Mouse (Mus musculus): ENCODE data around the gene Agap2. TPM values are rescaled to one million over a fixed set of nuclear protein-coding genes. Genes with fewer than 3 reads are reported as not detected.
A peak's percentile ranks its signal among the peaks of the same experiment; 100 is the strongest.

Gene Agap2
- 1 to 10 TPM; 5.7 to 6.2 TPM for total RNA-seq (2021)
- long read RNA-seq, experiment 1, partial matches to known transcripts: 1 of 1 reads
- long read RNA-seq, experiment 1, other reads (novel, unspliced or antisense): 0 of 1 reads
- long read RNA-seq, experiment 2, partial matches to known transcripts: 0 of 2 reads
- long read RNA-seq, experiment 2, other reads (novel, unspliced or antisense): 2 of 2 reads

GRCm38 (mm10) chr10:127075080-127075479, at the start of gene Agap2:
Agap2 (plus strand) TSS chr10:127075284.
- no peak for DNase-seq

GRCm38 (mm10) chr10:127030336-127031296, 44.5 kb upstream of the Agap2 start, which contains the start of gene Tsfm:
Tsfm (minus strand) TSS chr10:127030840.
- DNase-seq: peak; percentile 97

GRCm38 (mm10) chr10:127033301-127033741, 41.8 kb upstream of the Agap2 start:
- DNase-seq: no peak

- DNase-seq: no peak
These were observed 38.8 kb upstream of the Agap2 start for GRCm38 (mm10) chr10:127036273-127036672.

- no peak for DNase-seq
These were observed 37.4 kb upstream of the Agap2 start for GRCm38 (mm10) chr10:127037641-127038040.

- DNase-seq: no peak
These were observed 34.4 kb upstream of the Agap2 start for GRCm38 (mm10) chr10:127040569-127041214.

GRCm38 (mm10) chr10:127041274-127041766, 33.8 kb upstream of the Agap2 start, which contains the start of the genes Mettl1 and Eef1akmt3:
Mettl1 (plus strand) TSS chr10:127041414.
Eef1akmt3 (minus strand) TSS chr10:127041513.
- DNase-seq: peak; percentile 56

- DNase-seq: peak; percentile 92
These were observed 33.2 kb upstream of the Agap2 start for GRCm38 (mm10) chr10:127041774-127042338.

- DNase-seq: no peak
These were observed 32.5 kb upstream of the Agap2 start for GRCm38 (mm10) chr10:127042468-127043115.

GRCm38 (mm10) chr10:127043187-127043586, 31.9 kb upstream of the Agap2 start:
- no peak for DNase-seq

- DNase-seq: no peak
These were observed 27.1 kb upstream of the Agap2 start, which contains the start of gene Cyp27b1 for GRCm38 (mm10) chr10:127047954-127048353. Cyp27b1 (plus strand) TSS chr10:127048250.

GRCm38 (mm10) chr10:127048608-127049394, 26.3 kb upstream of the Agap2 start:
- DNase-seq: no peak

GRCm38 (mm10) chr10:127049395-127050118, 25.5 kb upstream of the Agap2 start:
- DNase-seq: no peak

GRCm38 (mm10) chr10:127050119-127050474, 25.0 kb upstream of the Agap2 start:
- DNase-seq: no peak

GRCm38 (mm10) chr10:127054646-127055045, 20.4 kb upstream of the Agap2 start:
- DNase-seq: peak; percentile 30

- DNase-seq: no peak
These were observed 19.7 kb upstream of the Agap2 start for GRCm38 (mm10) chr10:127055406-127055805.

- DNase-seq: no peak
These were observed 18.6 kb upstream of the Agap2 start for GRCm38 (mm10) chr10:127056490-127056889.

- DNase-seq: peak; percentile 88
These were observed 16.9 kb upstream of the Agap2 start for GRCm38 (mm10) chr10:127058161-127058560.

GRCm38 (mm10) chr10:127058708-127059107, 16.4 kb upstream of the Agap2 start:
- no peak for DNase-seq

All from adrenal gland, postnatal 10 days (tissue).